Mouse (Mus musculus): ENCODE results near the gene Vmn2r16. TPM values are rescaled to one million over a fixed set of nuclear protein-coding genes. Genes with fewer than 3 reads are reported as not detected.

The Vmn2r16 gene
- not detected for total RNA-seq (2021)

DNA sequence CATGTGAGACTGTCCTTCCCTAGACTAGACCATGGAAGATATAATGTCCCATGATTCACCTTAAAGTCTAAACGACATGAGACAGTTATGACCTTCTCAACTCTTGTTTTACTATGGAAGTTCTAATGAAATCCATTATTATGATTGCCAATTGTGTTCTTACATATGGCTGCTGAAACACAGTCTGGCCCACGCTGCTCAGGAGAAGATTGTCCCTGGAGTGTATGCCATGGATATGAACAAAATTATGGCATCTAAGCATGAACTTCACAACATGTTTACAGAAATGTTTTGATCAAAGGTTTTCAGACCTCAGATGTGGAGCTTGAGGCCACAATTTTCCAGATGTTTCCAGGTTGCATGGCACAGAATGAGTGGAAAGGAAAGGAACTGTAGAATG is at the start of gene Vmn2r16:
Gene Vmn2r16, plus strand, starts transcription at position 301 of the 400 bp plus-strand sequence.
- DNase-seq (ENCODE audit: low spot score), result no peak
- intact Hi-C loops (cut with DNase I), result no loop called here

DNA sequence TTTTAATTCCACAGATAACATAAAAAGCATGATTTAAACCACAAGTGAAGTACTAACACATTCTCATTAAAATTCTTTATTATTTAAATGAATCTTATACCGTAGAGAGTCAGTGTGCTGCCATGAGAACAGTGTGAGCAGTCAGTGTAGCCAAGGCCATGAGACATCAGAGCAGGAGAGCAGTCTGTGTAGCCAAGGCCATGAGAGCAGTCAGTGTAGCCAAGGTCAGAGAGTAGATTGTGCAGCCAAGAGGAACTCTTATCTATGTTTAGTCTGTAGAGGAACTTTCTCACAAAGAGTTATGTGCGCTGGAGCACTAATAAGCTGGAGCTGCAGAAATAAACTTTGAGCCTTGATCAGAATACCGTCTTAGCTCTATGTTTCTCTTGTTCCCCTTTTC is 35.3 kb upstream of the Vmn2r16 start:
- intact Hi-C loops (cut with DNase I), result no loop called here
- no peak for DNase-seq (ENCODE audit: low spot score)

DNA sequence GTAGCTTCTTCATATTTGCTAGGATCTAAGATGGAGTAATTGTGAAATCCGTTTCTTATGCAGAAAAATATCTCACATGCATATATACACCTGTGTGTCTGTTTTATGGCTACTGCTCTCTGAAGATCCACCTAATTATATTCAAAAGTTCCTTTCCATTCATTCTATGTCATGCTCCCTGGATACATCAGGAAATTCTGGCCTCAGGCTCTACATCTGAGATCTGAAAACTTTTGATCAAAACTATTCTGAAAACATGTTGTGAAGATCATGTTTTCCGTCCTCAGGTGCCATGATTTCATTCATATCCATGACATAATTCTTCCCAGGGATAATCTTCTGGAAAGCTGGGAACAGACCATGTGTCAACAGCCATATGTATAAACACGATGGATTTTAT is 32.4 kb upstream of the Vmn2r16 start, which contains the start of gene Vmn2r15:
Gene Vmn2r15, minus strand, starts transcription at position 101 of the 400 bp plus-strand sequence.
- intact Hi-C loops (cut with DNase I), result no loop called here
- DNase-seq (ENCODE audit: low spot score), result no peak

DNA sequence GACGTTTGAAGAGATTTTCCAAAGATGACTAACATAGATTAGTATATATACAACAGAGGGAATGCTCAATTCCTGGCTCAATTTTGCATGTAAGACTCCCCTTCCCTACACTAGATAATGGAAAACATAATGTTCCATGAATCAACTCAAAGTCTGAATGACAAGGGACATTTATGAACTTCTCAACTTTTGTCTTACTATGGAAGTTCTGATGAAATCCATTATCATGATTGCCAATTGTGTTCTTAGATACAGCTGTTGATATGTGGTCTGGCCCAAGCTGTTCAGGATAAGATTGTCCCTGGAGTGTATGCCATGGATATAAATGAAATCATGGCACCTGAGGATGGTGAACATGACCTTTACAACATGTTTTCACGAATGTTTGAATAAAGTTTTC is 89.4 kb downstream of the Vmn2r16 start, which contains the start of gene Vmn2r17:
Gene Vmn2r17, plus strand, starts transcription at position 301 of the 400 bp plus-strand sequence.
- no peak for DNase-seq (ENCODE audit: low spot score)
- intact Hi-C loops (cut with DNase I), result no loop called here

Other genes starting within 250 kb of the Vmn2r16 start
- not detected for gene Vmn2r12, start 232.2 kb upstream of the Vmn2r16 start, total RNA-seq (2021)
- gene Vmn2r13, start 138.0 kb upstream of the Vmn2r16 start, total RNA-seq (2021), result not detected
- not detected for gene Vmn2r14, start 105.5 kb upstream of the Vmn2r16 start, total RNA-seq (2021)
- gene Vmn2r15, start 32.5 kb upstream of the Vmn2r16 start, total RNA-seq (2021), result not detected
- gene Vmn2r17, start 89.5 kb downstream of the Vmn2r16 start, total RNA-seq (2021), result not detected
- 1 to 10 TPM; 6.3 to 7.1 TPM for gene Crlf2, start 228.8 kb downstream of the Vmn2r16 start, total RNA-seq (2021)